7 mouse cellular contexts compared by ENCODE assay signal in the genomic region with DNA sequence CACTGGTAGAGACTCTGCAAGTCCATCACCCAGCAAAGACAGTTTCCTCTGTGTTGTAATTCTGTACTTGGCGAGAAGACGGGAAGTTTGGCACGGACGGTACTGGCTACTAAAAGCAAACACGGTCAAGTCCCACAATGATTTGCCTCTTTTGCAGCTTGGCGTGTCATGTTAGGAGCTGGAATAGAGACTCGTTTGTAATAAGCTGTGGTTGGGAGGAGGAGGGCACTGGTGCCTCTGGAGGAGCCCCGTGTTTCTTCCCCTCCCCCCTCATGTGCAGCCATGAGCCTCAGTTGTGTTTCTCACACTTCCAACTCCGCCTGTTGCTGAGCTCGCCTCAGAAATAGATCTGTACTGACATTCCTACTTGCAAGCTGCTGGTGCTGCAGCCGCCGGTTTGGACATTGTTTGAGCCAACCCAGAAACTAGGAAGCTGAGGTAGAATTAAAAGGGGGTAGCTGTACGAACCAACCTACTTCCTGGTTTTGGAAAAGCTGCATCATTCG.
DNase-seq lines count a peak whose midpoint lies in the region; ATAC-seq lines count a peak whose summit lies in the region.

No protein-coding gene starts in this region.

- no peak overlapping the region for H3K4me2 ChIP-seq in neural tube, embryonic 13.5 days
- H3K4me2 ChIP-seq in neural tube, embryonic 15.5 days = no peak overlapping the region; the same call in 1 of the 2 replicates
- H3K4me2 ChIP-seq in liver, embryonic 15.5 days = peak overlapping the region; percentile 32; the same call in 1 of the 2 replicates
- no peak overlapping the region for H3K4me2 ChIP-seq in midbrain, embryonic 14.5 days (ENCODE audit: low read length)

- peaks cover 5% of the 10 kb centered on the region; the same call in 1 of the 2 replicates for H3K4me1 ChIP-seq in neural tube, embryonic 13.5 days (replicated peaks)
- no peaks in the 10 kb centered on the region for H3K4me1 ChIP-seq in neural tube, embryonic 15.5 days
- H3K4me1 ChIP-seq in liver, embryonic 15.5 days (replicated peaks) = no peaks in the 10 kb centered on the region
- H3K4me1 ChIP-seq in midbrain, embryonic 14.5 days (ENCODE audit: control insufficient read depth, insufficient read depth, low read length) = no peaks in the 10 kb centered on the region

- H3K9ac ChIP-seq in neural tube, embryonic 13.5 days = no peak overlapping the region
- no peak overlapping the region for H3K9ac ChIP-seq in neural tube, embryonic 15.5 days (replicated peaks)
- no peak overlapping the region for H3K9ac ChIP-seq in liver, embryonic 15.5 days
- no peak overlapping the region for H3K9ac ChIP-seq in midbrain, embryonic 14.5 days (replicated peaks; ENCODE audit: low read length)

- no peaks in the 10 kb centered on the region for H3K9me3 ChIP-seq in neural tube, embryonic 13.5 days
- H3K9me3 ChIP-seq in neural tube, embryonic 15.5 days (replicated peaks) = no peaks in the 10 kb centered on the region
- H3K9me3 ChIP-seq in liver, embryonic 15.5 days (replicated peaks) = no peaks in the 10 kb centered on the region
- H3K9me3 ChIP-seq in midbrain, embryonic 14.5 days (ENCODE audit: control insufficient read depth, low read length) = no peaks in the 10 kb centered on the region

- intact Hi-C loops in heart, postnatal 36 days (cut with DNase I) = no loop called here

- H3K27me3 ChIP-seq in neural tube, embryonic 13.5 days = no peaks in the 10 kb centered on the region
- no peaks in the 10 kb centered on the region for H3K27me3 ChIP-seq in neural tube, embryonic 15.5 days (replicated peaks)
- H3K27me3 ChIP-seq in liver, embryonic 15.5 days = no peaks in the 10 kb centered on the region
- no peaks in the 10 kb centered on the region for H3K27me3 ChIP-seq in midbrain, embryonic 14.5 days (ENCODE audit: control insufficient read depth, insufficient read depth, low read length)

- 76% methylated on average over 14 of the region's 14 CpGs for WGBS in neural tube, embryonic 13.5 days
- WGBS in neural tube, embryonic 15.5 days = 73% methylated on average over 14 of the region's 14 CpGs
- WGBS in liver, embryonic 15.5 days (ENCODE audit: insufficient replicate concordance) = 31% methylated on average over 14 of the region's 14 CpGs
- 89% methylated on average over 14 of the region's 14 CpGs for WGBS in midbrain, embryonic 14.5 days

- H3K27ac ChIP-seq in neural tube, embryonic 13.5 days (replicated peaks) = peak overlapping the region; percentile 23; the same call in 1 of the 2 replicates
- no peak overlapping the region for H3K27ac ChIP-seq in neural tube, embryonic 15.5 days (replicated peaks)
- no peak overlapping the region for H3K27ac ChIP-seq in liver, embryonic 15.5 days (replicated peaks)
- no peak overlapping the region for H3K27ac ChIP-seq in midbrain, embryonic 14.5 days (replicated peaks; ENCODE audit: low read depth, low read length)

- ATAC-seq in neural tube, embryonic 13.5 days (ENCODE audit: low read depth) = no peak
- no peak; the same call in 1 of the 2 replicates for ATAC-seq in neural tube, embryonic 15.5 days (ENCODE audit: low FRiP score)
- ATAC-seq in liver, embryonic 15.5 days (ENCODE audit: insufficient read depth) = no peak
- ATAC-seq in midbrain, embryonic 14.5 days (ENCODE audit: low FRiP score, low TSS enrichment) = no peak

- no peaks in the 10 kb centered on the region for H3K36me3 ChIP-seq in neural tube, embryonic 13.5 days
- no peaks in the 10 kb centered on the region for H3K36me3 ChIP-seq in neural tube, embryonic 15.5 days
- no peaks in the 10 kb centered on the region for H3K36me3 ChIP-seq in liver, embryonic 15.5 days (replicated peaks)
- no peaks in the 10 kb centered on the region for H3K36me3 ChIP-seq in midbrain, embryonic 14.5 days (ENCODE audit: control insufficient read depth, insufficient read depth, low read length)

- DNase-seq in frontal cortex, postnatal 14 days (ENCODE audit: low spot score in 2 of 2) = peak; percentile 42 to 58
- peak; percentile 41 to 57 for DNase-seq in heart, postnatal 36 days
- DNase-seq in thymus, postnatal 0 days (ENCODE audit: low spot score) = peak; percentile 30
- no peak for DNase-seq in midbrain, embryonic 14.5 days

- H3K4me3 ChIP-seq in neural tube, embryonic 13.5 days = no peak overlapping the region
- H3K4me3 ChIP-seq in neural tube, embryonic 15.5 days (replicated peaks) = no peak overlapping the region
- H3K4me3 ChIP-seq in liver, embryonic 15.5 days (replicated peaks) = no peak overlapping the region
- H3K4me3 ChIP-seq in midbrain, embryonic 14.5 days (replicated peaks; ENCODE audit: low read depth, low read length) = no peak overlapping the region
